Mouse (Mus musculus): ENCODE data around the gene Gm10271. TPM values are rescaled to one million over a fixed set of nuclear protein-coding genes. Genes with fewer than 3 reads are reported as not detected.

The Gm10271 gene
- not detected for polyA plus RNA-seq (2014; fragmentation: Illumina TruSeq; extraction: RNeasy Lipid Tissue Mini Kit (QIAGEN cat#74804); ENCODE audit: low read depth, low replicate concordance)

GRCm38 (mm10) chr10:116972509-116972908, at the start of gene Gm10271:
Gene Gm10271, minus strand, starts transcription at chr10:116972609.

GRCm38 (mm10) chr10:116986264-116987082, 14.1 kb upstream of the Gm10271 start, which contains the start of gene Best3:
Gene Best3, plus strand, starts transcription at chr10:116986314.

GRCm38 (mm10) chr10:116950009-116950769, 22.2 kb downstream of the Gm10271 start, which contains the start of gene Rab3ip:
Gene Rab3ip, minus strand, starts transcription at chr10:116950769.

Other genes starting within 250 kb of the Gm10271 start
- not detected for gene Myrfl, start 75.7 kb downstream of the Gm10271 start, polyA plus RNA-seq (2014; fragmentation: Illumina TruSeq; extraction: RNeasy Lipid Tissue Mini Kit (QIAGEN cat#74804); ENCODE audit: low read depth, low replicate concordance)
- 76.2 TPM for gene Rab3ip, start 21.8 kb downstream of the Gm10271 start, polyA plus RNA-seq (2014; fragmentation: Illumina TruSeq; extraction: RNeasy Lipid Tissue Mini Kit (QIAGEN cat#74804); ENCODE audit: low read depth, low replicate concordance)
- gene Best3, start 13.7 kb upstream of the Gm10271 start, polyA plus RNA-seq (2014; fragmentation: Illumina TruSeq; extraction: RNeasy Lipid Tissue Mini Kit (QIAGEN cat#74804); ENCODE audit: low read depth, low replicate concordance) = 0.46 TPM
- gene Lrrc10, start 72.7 kb upstream of the Gm10271 start, polyA plus RNA-seq (2014; fragmentation: Illumina TruSeq; extraction: RNeasy Lipid Tissue Mini Kit (QIAGEN cat#74804); ENCODE audit: low read depth, low replicate concordance) = not detected
- gene Cct2, start 91.2 kb upstream of the Gm10271 start, polyA plus RNA-seq (2014; fragmentation: Illumina TruSeq; extraction: RNeasy Lipid Tissue Mini Kit (QIAGEN cat#74804); ENCODE audit: low read depth, low replicate concordance) = 166 TPM
- 18.9 TPM for gene Frs2, start 175.9 kb upstream of the Gm10271 start, polyA plus RNA-seq (2014; fragmentation: Illumina TruSeq; extraction: RNeasy Lipid Tissue Mini Kit (QIAGEN cat#74804); ENCODE audit: low read depth, low replicate concordance)